Mouse (Mus musculus) activated CD4-positive, CD25-positive, alpha-beta regulatory T cell (primary cell): Measurements from ENCODE around the gene Gm21095. TPM values are rescaled to one million over a fixed set of nuclear protein-coding genes. Genes with fewer than 3 reads are reported as not detected.

Experiments
- polyA plus RNA-seq, 2 experiments: library from polyadenylated mRNA; unstranded; fragments of 100-300 nt; shearing (Covaris generic); gene quantifications; one replicate each; pipeline ENCODE4 v1.2.1; 2017

The Gm21095 gene
- polyA plus RNA-seq, result not detected

GRCm38 (mm10) chrY:84096979-84097378 is at the start of gene Gm21095:
TSS of gene Gm21095 (plus strand) at chrY:84097279.

